Mouse (Mus musculus): ENCODE measurements around the gene Ankrd27.

GRCm38 (mm10) chr7:35640072-35640471 is 54.0 kb downstream of the Ankrd27 start:
- no peak for TF ChIP-seq TAL1 (IDR thresholded peaks at IDR 0.05; ENCODE audit: low read length)
- TF ChIP-seq GATA1 (IDR thresholded peaks at IDR 0.05; ENCODE audit: low read length): no peak
